Comparison of ENCODE assay signal across 12 mouse cellular contexts in genomic region chr4:34274316-34274715, GRCm38 (mm10).
"Had no signal": no experiment of that assay in that cellular context is flagged by ENCODE, and none has a peak within 500 bp of the region (broad histone marks: within the 10 kb centered on the region; RNA-seq: fewer than 3 reads in every experiment).

No protein-coding gene starts in this region.

- H3K36me3 ChIP-seq: limb, embryonic 12.5 days; liver, embryonic 13.5 days had no signal

- H3K9me3 ChIP-seq: limb, embryonic 12.5 days; liver, embryonic 13.5 days had no signal

- H3K27me3 ChIP-seq: limb, embryonic 12.5 days; liver, embryonic 13.5 days had no signal

- H3K27ac ChIP-seq: limb, embryonic 12.5 days; liver, embryonic 13.5 days had no signal

- H3K4me3 ChIP-seq: limb, embryonic 12.5 days; liver, embryonic 13.5 days; myocyte had no signal

- H3K9ac ChIP-seq: limb, embryonic 12.5 days; liver, embryonic 13.5 days; liver, postnatal 0 days had no signal

- DNase-seq: kidney, adult 8-10 months; kidney, postnatal 25 days; liver; liver, embryonic 13.5 days; liver, postnatal 0 days; lung, postnatal 36 days; midbrain, embryonic 14.5 days; thymus, postnatal 25 days had no signal

- H3K4me2 ChIP-seq: limb, embryonic 12.5 days; liver, embryonic 13.5 days had no signal

- ATAC-seq: intestine, postnatal 0 days; liver, postnatal 0 days; lung, postnatal 0 days had no signal

- H3K4me1 ChIP-seq: liver, embryonic 13.5 days had no signal
